Mouse (Mus musculus): Measurements from ENCODE around the gene Tmem170. TPM values are rescaled to one million over a fixed set of nuclear protein-coding genes. Genes with fewer than 3 reads are reported as not detected.

The Tmem170 gene
- 10.5 and 11.3 TPM in 2 replicates for polyA plus RNA-seq (2015; fragmentation: Nextera tagmentation; extraction: Ambion mirVana)

GRCm38 (mm10) chr8:111876355-111876948, at the start of gene Tmem170:
Gene Tmem170, minus strand, starts transcription at chr8:111876750.
- WGBS, result 1% methylated on average over 45 of the region's 53 CpGs
- DNase-seq (ENCODE audit: low spot score), result peak; percentile 98
- H3K27ac ChIP-seq (ENCODE audit: low read length), result peak within 1 kb of the TSS; percentile 84
- no peaks in the 10 kb centered on the region for H3K4me1 ChIP-seq (ENCODE audit: insufficient read depth, low read depth, low read length)
- TF ChIP-seq CTCF (IDR thresholded peaks at IDR 0.05), result peak; percentile 96
- TF ChIP-seq EP300 (IDR thresholded peaks at IDR 0.05), result no peak
- H3K4me3 ChIP-seq (ENCODE audit: low read depth, low read length), result peak within 1 kb of the TSS; percentile 77
- ATAC-seq, result peak; percentile 99
- peak within 1 kb of the TSS; percentile 63 for H3K4me2 ChIP-seq (replicated peaks; ENCODE audit: low read depth, low read length)
- peak within 1 kb of the TSS; percentile 64 for H3K9ac ChIP-seq (replicated peaks; ENCODE audit: low read depth)
- no peaks in the 10 kb centered on the region for H3K9me3 ChIP-seq (ENCODE audit: low read length)
- no peaks in the 10 kb centered on the region for H3K27me3 ChIP-seq (replicated peaks; ENCODE audit: insufficient read depth, low read length)
- no peaks in the 10 kb centered on the region for H3K36me3 ChIP-seq (ENCODE audit: insufficient read depth, low read length)

- TF ChIP-seq CTCF (IDR thresholded peaks at IDR 0.05) (no peak), EP300 (IDR thresholded peaks at IDR 0.05) (no peak)
- Histone ChIP-seq H3K9me3 (ENCODE audit: low read length) (no peaks in the 10 kb centered on the region), H3K27me3 (replicated peaks; ENCODE audit: insufficient read depth, low read length) (no peaks in the 10 kb centered on the region), H3K4me1 (ENCODE audit: insufficient read depth, low read depth, low read length) (no peaks in the 10 kb centered on the region), H3K9ac (replicated peaks; ENCODE audit: low read depth) (no peak overlapping the region), H3K4me2 (replicated peaks; ENCODE audit: low read depth, low read length) (no peak overlapping the region), H3K4me3 (ENCODE audit: low read depth, low read length) (no peak overlapping the region), H3K36me3 (ENCODE audit: insufficient read depth, low read length) (no peaks in the 10 kb centered on the region), H3K27ac (ENCODE audit: low read length) (no peak overlapping the region)
- DNase-seq (ENCODE audit: low spot score), result no peak
- ATAC-seq, result no peak
- 63% methylated on average over 7 of the region's 7 CpGs for WGBS
Observed at GRCm38 (mm10) chr8:111924976-111925375, 48.4 kb upstream of the Tmem170 start.

GRCm38 (mm10) chr8:111923383-111923804, 46.8 kb upstream of the Tmem170 start:
- Histone ChIP-seq H3K27me3 (replicated peaks; ENCODE audit: insufficient read depth, low read length) (no peaks in the 10 kb centered on the region), H3K4me2 (replicated peaks; ENCODE audit: low read depth, low read length) (peak overlapping the region; percentile 48), H3K9ac (replicated peaks; ENCODE audit: low read depth) (no peak overlapping the region), H3K27ac (ENCODE audit: low read length) (no peak overlapping the region), H3K9me3 (ENCODE audit: low read length) (no peaks in the 10 kb centered on the region), H3K36me3 (ENCODE audit: insufficient read depth, low read length) (no peaks in the 10 kb centered on the region), H3K4me1 (ENCODE audit: insufficient read depth, low read depth, low read length) (no peaks in the 10 kb centered on the region), H3K4me3 (ENCODE audit: low read depth, low read length) (0 out of 2 replicates have a peak overlapping the region, but pooled peaks have one; percentile 15)
- peak; percentile 86 for ATAC-seq
- peak; percentile 82 for TF ChIP-seq CTCF (IDR thresholded peaks at IDR 0.05)
- TF ChIP-seq EP300 (IDR thresholded peaks at IDR 0.05), result no peak
- DNase-seq (ENCODE audit: low spot score), result peak; percentile 88
- 15% methylated on average over 10 of the region's 10 CpGs for WGBS

GRCm38 (mm10) chr8:111920971-111921370, 44.4 kb upstream of the Tmem170 start:
- H3K9ac ChIP-seq (replicated peaks; ENCODE audit: low read depth), result no peak overlapping the region
- no peaks in the 10 kb centered on the region for H3K27me3 ChIP-seq (replicated peaks; ENCODE audit: insufficient read depth, low read length)
- H3K27ac ChIP-seq (ENCODE audit: low read length), result no peak overlapping the region
- no peaks in the 10 kb centered on the region for H3K36me3 ChIP-seq (ENCODE audit: insufficient read depth, low read length)
- 66% methylated on average over 4 of the region's 4 CpGs for WGBS
- no peak overlapping the region for H3K4me2 ChIP-seq (replicated peaks; ENCODE audit: low read depth, low read length)
- H3K9me3 ChIP-seq (ENCODE audit: low read length), result no peaks in the 10 kb centered on the region
- no peak for TF ChIP-seq EP300 (IDR thresholded peaks at IDR 0.05)
- no peak for TF ChIP-seq CTCF (IDR thresholded peaks at IDR 0.05)
- H3K4me1 ChIP-seq (ENCODE audit: insufficient read depth, low read depth, low read length), result no peaks in the 10 kb centered on the region
- DNase-seq (ENCODE audit: low spot score), result no peak
- no peak for ATAC-seq
- no peak overlapping the region for H3K4me3 ChIP-seq (ENCODE audit: low read depth, low read length)

- no peak overlapping the region for H3K4me3 ChIP-seq (ENCODE audit: low read depth, low read length)
- no peak overlapping the region for H3K4me2 ChIP-seq (replicated peaks; ENCODE audit: low read depth, low read length)
- WGBS, result 85% methylated on average over 2 of the region's 2 CpGs
- no peak overlapping the region for H3K27ac ChIP-seq (ENCODE audit: low read length)
- TF ChIP-seq EP300 (IDR thresholded peaks at IDR 0.05) (no peak), CTCF (IDR thresholded peaks at IDR 0.05) (peak; percentile 42; the same call in 1 of the 2 replicates)
- H3K9ac ChIP-seq (replicated peaks; ENCODE audit: low read depth), result no peak overlapping the region
- H3K27me3 ChIP-seq (replicated peaks; ENCODE audit: insufficient read depth, low read length), result no peaks in the 10 kb centered on the region
- no peaks in the 10 kb centered on the region for H3K36me3 ChIP-seq (ENCODE audit: insufficient read depth, low read length)
- no peaks in the 10 kb centered on the region for H3K9me3 ChIP-seq (ENCODE audit: low read length)
- ATAC-seq (no peak), DNase-seq (ENCODE audit: low spot score) (no peak)
- no peaks in the 10 kb centered on the region for H3K4me1 ChIP-seq (ENCODE audit: insufficient read depth, low read depth, low read length)
Observed at GRCm38 (mm10) chr8:111919663-111920062, 43.1 kb upstream of the Tmem170 start.

- no peak overlapping the region for H3K9ac ChIP-seq (replicated peaks; ENCODE audit: low read depth)
- no peak for TF ChIP-seq EP300 (IDR thresholded peaks at IDR 0.05)
- TF ChIP-seq CTCF (IDR thresholded peaks at IDR 0.05), result peak; percentile 47
- WGBS, result 48% methylated on average over 12 of the region's 12 CpGs
Observed at GRCm38 (mm10) chr8:111912860-111913432, 36.4 kb upstream of the Tmem170 start.

More at GRCm38 (mm10) chr8:111912860-111913432, 36.4 kb upstream of the Tmem170 start:
- no peaks in the 10 kb centered on the region; the same call in 1 of the 2 replicates for H3K4me1 ChIP-seq (ENCODE audit: insufficient read depth, low read depth, low read length)
- no peaks in the 10 kb centered on the region for H3K36me3 ChIP-seq (ENCODE audit: insufficient read depth, low read length)
- no peaks in the 10 kb centered on the region for H3K27me3 ChIP-seq (replicated peaks; ENCODE audit: insufficient read depth, low read length)
- H3K9me3 ChIP-seq (ENCODE audit: low read length), result no peaks in the 10 kb centered on the region
- no peak overlapping the region for H3K27ac ChIP-seq (ENCODE audit: low read length)
- H3K4me2 ChIP-seq (replicated peaks; ENCODE audit: low read depth, low read length), result no peak overlapping the region
- H3K4me3 ChIP-seq (ENCODE audit: low read depth, low read length), result no peak overlapping the region
- no peak for DNase-seq (ENCODE audit: low spot score)
- ATAC-seq, result no peak
